Mouse (Mus musculus) erythroid progenitor cell, adult 5-6 weeks (primary cell): ENCODE data around the gene Miip. TPM values are rescaled to one million over a fixed set of nuclear protein-coding genes. Genes with fewer than 3 reads are reported as not detected.

Experiments
- ATAC-seq: replicated peaks from 2 replicates; pipeline ENCODE4 v1.8.0; 2016; ENCODE audit warnings: moderate number of reproducible peaks, mild to moderate bottlenecking, moderate TSS enrichment, inconsistent platforms; ENCODE audit not compliant: poor library complexity, low FRiP score, severe bottlenecking
- total RNA-seq, 2 experiments: library from RNA; stranded (forward) in 1 of 2; stranded (reverse) in 1 of 2; fragments of 150-400 nt in 1 of 2; fragments of 186-747, 209-891 nt in 1 of 2; gene quantifications; 2 replicates each; pipeline versions ENCODE4 v1.2.3 to v1.2.4; 2015 to 2017; ENCODE audit warnings: low replicate concordance in 2 of 2

Miip gene
- total RNA-seq (2015; ENCODE audit: low replicate concordance) (134 and 157 TPM in 2 replicates), total RNA-seq (2017; ENCODE audit: low replicate concordance) (131 and 165 TPM in 2 replicates)

DNA sequence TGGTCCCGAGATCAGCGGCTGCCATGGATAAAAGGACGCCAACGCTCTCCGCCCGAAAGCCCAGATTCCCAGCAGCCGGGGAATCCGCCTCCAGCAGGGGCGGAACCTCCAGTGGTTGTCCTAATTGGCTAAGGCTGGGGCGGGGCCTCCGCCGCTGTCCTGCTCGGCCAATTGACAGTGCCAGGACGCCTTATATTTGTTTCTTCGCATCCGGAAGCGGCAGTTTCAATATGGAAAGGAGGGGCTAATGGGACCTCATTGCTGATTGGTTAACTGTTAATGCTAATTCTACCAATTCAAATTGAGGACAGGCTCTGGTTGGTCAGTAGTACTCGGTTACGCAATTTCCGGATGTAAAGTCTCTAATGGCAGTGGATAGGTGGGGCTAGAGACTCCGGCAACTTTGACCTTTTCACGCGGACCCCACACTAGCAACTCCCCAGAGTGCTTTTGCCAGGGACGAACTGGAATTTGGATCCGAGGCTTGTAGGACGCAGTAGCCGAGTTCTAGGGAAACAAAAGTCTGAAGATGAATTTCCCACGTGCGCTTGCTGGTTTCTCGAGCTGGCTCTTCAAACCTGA lies at the start of gene Miip, which contains the start of gene Fv1:
Gene Miip, minus strand, starts transcription at position 367 of the 582 bp plus-strand sequence.
Gene Fv1, plus strand, starts transcription at position 530 of the 582 bp plus-strand sequence.
- peak; percentile 96 for ATAC-seq

DNA sequence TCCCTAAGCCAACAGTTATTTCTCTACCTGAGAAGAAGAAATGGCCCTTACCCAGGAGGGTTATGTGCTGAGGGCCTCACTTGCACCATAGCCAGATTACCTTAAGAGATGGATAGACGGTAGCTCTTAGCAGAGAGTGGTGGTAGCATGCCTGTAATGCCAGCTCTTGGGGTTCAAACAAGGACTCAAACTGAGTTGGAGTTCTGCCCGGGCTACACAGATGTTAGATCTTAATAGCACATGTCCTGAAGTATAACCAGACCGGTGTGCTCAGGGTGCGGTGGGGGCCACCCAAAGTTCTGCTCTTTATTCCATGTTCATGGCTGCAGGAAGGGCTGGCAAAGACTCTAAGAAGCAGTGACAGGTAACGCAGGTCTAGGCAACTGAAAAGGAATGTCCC lies 40.9 kb upstream of the Miip start:
- ATAC-seq, result no peak

GRCm38 (mm10) chr4:147906230-147906629 lies 37.6 kb upstream of the Miip start:
- no peak for ATAC-seq

GRCm38 (mm10) chr4:147905090-147905659 lies 36.6 kb upstream of the Miip start:
- no peak for ATAC-seq

- ATAC-seq, result peak; percentile 96
These were observed 35.9 kb upstream of the Miip start, which contains the start of gene Mfn2 for GRCm38 (mm10) chr4:147904313-147905089. TSS of gene Mfn2 (minus strand) at chr4:147904704.

- ATAC-seq, result no peak
These were observed 35.0 kb upstream of the Miip start for GRCm38 (mm10) chr4:147903601-147904000.

DNA sequence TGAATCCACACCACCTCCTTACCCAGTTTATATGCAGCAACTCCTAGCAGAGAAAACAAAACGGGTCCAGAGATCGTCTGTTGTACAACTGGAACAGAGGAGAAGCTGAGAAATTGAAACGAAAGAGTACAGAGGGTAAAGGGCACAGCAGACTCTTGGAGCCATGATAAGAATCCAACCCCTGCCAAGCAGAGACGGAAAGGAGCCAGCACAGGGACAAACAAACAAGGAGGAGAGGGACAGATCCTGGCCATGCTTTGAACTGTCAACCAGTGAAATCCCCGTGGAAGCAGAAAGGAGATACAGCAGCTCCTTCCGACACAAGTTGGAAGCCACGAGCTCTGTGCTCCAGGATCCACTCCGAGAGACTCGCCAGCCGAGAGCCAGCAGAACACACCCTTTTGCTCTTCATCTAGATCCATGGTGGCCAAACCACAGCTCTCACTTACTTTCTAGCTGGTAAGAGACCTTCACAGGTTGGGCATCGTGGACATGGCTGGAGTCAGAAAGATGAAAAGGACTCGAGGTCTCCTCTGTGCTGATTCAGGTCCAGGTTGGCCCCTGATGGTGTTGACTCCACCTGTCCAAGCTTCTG lies 34.4 kb upstream of the Miip start:
- ATAC-seq, result no peak

- no peak for ATAC-seq
These were observed 31.8 kb upstream of the Miip start for GRCm38 (mm10) chr4:147900452-147900851.

- ATAC-seq, result no peak
These were observed 28.7 kb upstream of the Miip start for GRCm38 (mm10) chr4:147897348-147897747.

GRCm38 (mm10) chr4:147896411-147896810 lies 27.8 kb upstream of the Miip start:
- ATAC-seq, result no peak

GRCm38 (mm10) chr4:147895815-147896330 lies 27.3 kb upstream of the Miip start:
- no peak for ATAC-seq

- no peak for ATAC-seq
These were observed 21.7 kb upstream of the Miip start for GRCm38 (mm10) chr4:147890341-147890740.

GRCm38 (mm10) chr4:147888237-147888636 lies 19.6 kb upstream of the Miip start:
- no peak for ATAC-seq

GRCm38 (mm10) chr4:147887277-147887676 lies 18.7 kb upstream of the Miip start:
- no peak for ATAC-seq

- no peak for ATAC-seq
These were observed 17.5 kb upstream of the Miip start for GRCm38 (mm10) chr4:147886158-147886557.

- ATAC-seq, result no peak
These were observed 15.5 kb upstream of the Miip start for GRCm38 (mm10) chr4:147884138-147884537.

DNA sequence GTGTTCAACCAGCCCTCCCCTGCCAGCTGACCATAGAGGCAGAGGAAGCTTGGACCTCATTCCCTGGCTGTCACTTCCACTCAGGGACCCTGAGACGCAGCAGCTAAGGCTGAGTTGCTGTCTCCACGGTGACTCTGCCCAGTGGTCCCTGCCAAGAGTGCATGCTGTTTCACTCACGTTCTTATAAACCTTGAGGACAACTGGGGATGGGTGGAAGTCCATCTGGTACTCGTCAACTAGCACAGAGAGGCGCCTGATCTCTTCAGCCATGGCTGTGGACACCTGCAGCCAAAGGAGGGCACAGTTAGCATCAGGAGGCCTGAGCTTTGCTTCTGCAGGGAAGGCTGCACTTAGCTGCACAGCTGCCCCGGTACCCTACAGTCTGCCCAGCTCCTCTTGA lies 14.4 kb upstream of the Miip start:
- no peak; the same call in 1 of the 2 replicates for ATAC-seq

GRCm38 (mm10) chr4:147881792-147882191 lies 13.2 kb upstream of the Miip start:
- no peak for ATAC-seq

DNA sequence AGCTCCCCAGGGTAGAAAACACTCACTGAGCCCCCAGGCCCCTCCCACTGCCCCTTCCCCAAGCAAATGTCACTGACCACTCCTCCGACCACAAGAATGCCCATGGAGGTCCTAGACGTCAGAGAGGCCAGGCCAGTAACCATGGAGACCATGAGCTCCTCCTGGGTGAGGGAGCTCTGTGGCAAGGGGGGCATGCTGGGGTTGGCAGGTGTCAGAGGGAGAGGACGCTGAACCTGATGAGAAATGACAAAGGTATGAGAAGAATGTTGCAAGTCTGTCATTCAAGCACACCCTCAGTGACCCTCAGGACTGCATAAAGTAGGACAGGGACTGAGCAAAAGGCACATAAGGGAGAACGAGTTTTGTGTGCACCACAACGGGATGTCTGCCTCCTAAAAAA lies 11.2 kb upstream of the Miip start:
- ATAC-seq, result no peak

GRCm38 (mm10) chr4:147879456-147879855 lies 10.8 kb upstream of the Miip start:
- no peak for ATAC-seq
